Mouse (Mus musculus): Measurements from ENCODE around the gene Wdr24.

Gene Wdr24

DNA sequence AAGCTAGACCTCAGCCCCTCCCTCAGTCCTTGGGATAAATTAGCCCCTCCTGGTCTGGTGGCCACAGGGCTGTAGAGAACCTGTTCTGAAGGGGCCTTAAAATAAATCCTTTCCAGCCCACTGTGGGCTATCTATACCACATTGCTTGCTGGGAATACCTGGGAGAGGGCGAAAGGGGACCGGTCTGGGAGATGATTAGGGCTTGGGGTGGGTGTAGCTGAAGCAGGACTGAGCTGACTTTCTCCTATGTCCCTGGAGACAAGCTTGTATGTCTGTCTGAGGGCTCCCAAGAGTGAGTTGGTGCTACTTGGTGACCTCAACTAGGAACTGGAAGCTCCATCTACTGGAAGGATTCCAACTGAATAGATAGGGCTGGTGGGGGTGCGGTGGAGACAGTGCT is 53.6 kb downstream of the Wdr24 start:
- no peak for DNase-seq (ENCODE audit: low read depth, low spot score)

- no peak for DNase-seq (ENCODE audit: low read depth, low spot score)
These were observed 54.5 kb downstream of the Wdr24 start for GRCm38 (mm10) chr17:25877741-25878610.

All from R1 (cell line).